In the genomic region with DNA sequence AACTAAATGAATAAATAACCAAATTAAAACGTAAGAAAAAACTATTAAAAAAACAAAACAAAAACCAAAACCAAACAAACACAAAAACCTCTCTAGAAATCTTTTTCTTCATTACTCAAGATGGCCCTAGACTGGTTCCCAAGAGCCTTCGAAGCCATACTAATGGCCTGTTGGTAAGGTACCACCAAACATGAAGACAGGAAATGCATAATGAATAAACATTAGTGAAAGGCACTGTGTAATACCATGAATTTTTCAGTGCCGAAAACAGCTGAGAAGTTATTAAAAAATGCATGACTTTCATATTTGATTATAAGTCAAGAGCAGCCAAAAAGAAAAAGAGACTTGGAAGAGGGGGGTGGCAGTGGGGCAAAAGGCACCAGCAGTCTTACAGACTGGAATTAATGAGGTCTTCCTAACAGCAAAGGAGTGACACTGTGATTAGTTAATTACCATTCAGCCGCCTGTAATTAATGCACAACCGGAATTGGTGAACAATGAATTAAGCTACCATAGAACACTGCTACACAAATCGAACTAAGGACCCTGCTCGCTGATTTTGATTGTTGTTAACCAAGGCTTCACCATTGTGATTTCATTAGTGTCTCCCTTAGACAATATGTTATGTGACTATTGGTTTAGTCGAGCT, we compare ENCODE assay signal across 30 mouse cellular contexts. TPM values are rescaled to one million over a fixed set of nuclear protein-coding genes. Genes with fewer than 3 reads are reported as not detected.
A peak's percentile ranks its signal among the peaks of the same experiment; 100 is the strongest.
DNase-seq lines count a peak whose midpoint lies in the region; ATAC-seq and TF ChIP-seq lines count a peak whose summit lies in the region.
"Had no signal": no experiment of that assay in that cellular context is flagged by ENCODE, and none has a peak within 500 bp of the region (broad histone marks: within the 10 kb centered on the region; RNA-seq: fewer than 3 reads in every experiment).

No protein-coding gene starts in this region.

- no peak for DNase-seq in hindbrain, postnatal 0 days (ENCODE audit: low spot score)
- DNase-seq in midbrain, postnatal 0 days (ENCODE audit: low spot score), result no peak
- no peak for DNase-seq in urinary bladder, adult 2 months (ENCODE audit: low spot score)
- DNase-seq in thymus, postnatal 14 days, result no peak
- DNase-seq in kidney, postnatal 14 days, result no peak
- DNase-seq: adrenal gland, postnatal 25 days; cerebellum, adult 8-10 months; cerebellum, postnatal 25 days; gastrocnemius, adult 2 months; gastrocnemius, postnatal 36 days; heart, adult 2 months; kidney, adult 8-10 months; kidney, postnatal 10 days; layer of hippocampus, adult 9-11 months; liver; lung, adult 2 months; lung, postnatal 10 days had no signal

- H3K27ac ChIP-seq in hindbrain, embryonic 12.5 days, result no peak overlapping the region
- no peak overlapping the region for H3K27ac ChIP-seq in hindbrain, postnatal 0 days
- no peak overlapping the region for H3K27ac ChIP-seq in midbrain, postnatal 0 days (ENCODE audit: low read depth, low read length)
- no peak overlapping the region for H3K27ac ChIP-seq in midbrain, embryonic 13.5 days
- H3K27ac ChIP-seq in forebrain, embryonic 15.5 days (replicated peaks), result 0 out of 2 replicates have a peak overlapping the region, but pooled peaks have one; percentile 39
- H3K27ac ChIP-seq: embryonic facial prominence, embryonic 10.5 days; embryonic facial prominence, embryonic 15.5 days; gastrocnemius, adult 2 months; heart, adult 2 months; liver, embryonic 14.5 days; macrophage; neural tube, embryonic 12.5 days had no signal

- no peak overlapping the region for H3K4me2 ChIP-seq in hindbrain, embryonic 12.5 days (replicated peaks)
- no peak overlapping the region for H3K4me2 ChIP-seq in hindbrain, postnatal 0 days (ENCODE audit: low read depth, low read length)
- no peak overlapping the region for H3K4me2 ChIP-seq in midbrain, postnatal 0 days (ENCODE audit: low read depth, low read length, poor library complexity, severe bottlenecking)
- H3K4me2 ChIP-seq in midbrain, embryonic 13.5 days (replicated peaks), result no peak overlapping the region
- H3K4me2 ChIP-seq in forebrain, embryonic 15.5 days (replicated peaks), result no peak overlapping the region
- H3K4me2 ChIP-seq: embryonic facial prominence, embryonic 15.5 days; heart, embryonic 12.5 days; neural tube, embryonic 12.5 days had no signal

- ATAC-seq in hindbrain, embryonic 12.5 days (ENCODE audit: low FRiP score), result peak; percentile 72
- ATAC-seq in hindbrain, postnatal 0 days, result no peak
- ATAC-seq in midbrain, postnatal 0 days (ENCODE audit: low FRiP score), result 0 out of 2 replicates have a peak, but pooled peaks have one; percentile 23
- no peak for ATAC-seq in midbrain, embryonic 13.5 days
- ATAC-seq in forebrain, embryonic 15.5 days (replicated peaks), result peak; percentile 86
- ATAC-seq: intestine, embryonic 16.5 days had no signal

- H3K4me1 ChIP-seq in hindbrain, embryonic 12.5 days, result no peaks in the 10 kb centered on the region
- no peaks in the 10 kb centered on the region for H3K4me1 ChIP-seq in hindbrain, postnatal 0 days (ENCODE audit: insufficient read depth, low read length)
- no peaks in the 10 kb centered on the region for H3K4me1 ChIP-seq in midbrain, postnatal 0 days (ENCODE audit: insufficient read depth, low read length)
- no peaks in the 10 kb centered on the region for H3K4me1 ChIP-seq in midbrain, embryonic 13.5 days (replicated peaks)
- H3K4me1 ChIP-seq in forebrain, embryonic 15.5 days, result peaks cover 7% of the 10 kb centered on the region; the same call in 1 of the 2 replicates
- H3K4me1 ChIP-seq: embryonic facial prominence, embryonic 10.5 days; embryonic facial prominence, embryonic 15.5 days; heart, embryonic 12.5 days; neural tube, embryonic 12.5 days had no signal

- H3K9ac ChIP-seq in hindbrain, embryonic 12.5 days, result no peak overlapping the region
- no peak overlapping the region for H3K9ac ChIP-seq in hindbrain, postnatal 0 days (replicated peaks; ENCODE audit: low read length)
- H3K9ac ChIP-seq in midbrain, postnatal 0 days (replicated peaks; ENCODE audit: low read length, poor library complexity, severe bottlenecking), result no peak overlapping the region
- H3K9ac ChIP-seq in midbrain, embryonic 13.5 days (replicated peaks), result no peak overlapping the region
- no peak overlapping the region for H3K9ac ChIP-seq in forebrain, embryonic 15.5 days (replicated peaks)
- H3K9ac ChIP-seq: embryonic facial prominence, embryonic 15.5 days; heart, embryonic 12.5 days; liver, embryonic 14.5 days; neural tube, embryonic 12.5 days had no signal

- H3K36me3 ChIP-seq in hindbrain, embryonic 12.5 days, result no peaks in the 10 kb centered on the region
- no peaks in the 10 kb centered on the region for H3K36me3 ChIP-seq in hindbrain, postnatal 0 days (ENCODE audit: insufficient read depth, low read length)
- H3K36me3 ChIP-seq in midbrain, postnatal 0 days (ENCODE audit: insufficient read depth, low read length), result no peaks in the 10 kb centered on the region
- H3K36me3 ChIP-seq in midbrain, embryonic 13.5 days, result no peaks in the 10 kb centered on the region
- no peaks in the 10 kb centered on the region for H3K36me3 ChIP-seq in forebrain, embryonic 15.5 days
- H3K36me3 ChIP-seq: embryonic facial prominence, embryonic 10.5 days; embryonic facial prominence, embryonic 15.5 days; heart, embryonic 12.5 days; neural tube, embryonic 12.5 days had no signal

- no peak overlapping the region for H3K4me3 ChIP-seq in hindbrain, embryonic 12.5 days
- no peak overlapping the region for H3K4me3 ChIP-seq in hindbrain, postnatal 0 days (ENCODE audit: low read length)
- H3K4me3 ChIP-seq in midbrain, postnatal 0 days (ENCODE audit: low read depth, low read length), result no peak overlapping the region
- no peak overlapping the region for H3K4me3 ChIP-seq in midbrain, embryonic 13.5 days (replicated peaks)
- H3K4me3 ChIP-seq in forebrain, embryonic 15.5 days, result no peak overlapping the region
- H3K4me3 ChIP-seq: embryonic facial prominence, embryonic 10.5 days; embryonic facial prominence, embryonic 15.5 days; gastrocnemius, adult 2 months; heart, adult 2 months; heart, embryonic 12.5 days; myocyte; neural tube, embryonic 12.5 days had no signal

- no peaks in the 10 kb centered on the region for H3K9me3 ChIP-seq in hindbrain, embryonic 12.5 days (replicated peaks)
- H3K9me3 ChIP-seq in hindbrain, postnatal 0 days (ENCODE audit: low read length), result no peaks in the 10 kb centered on the region
- H3K9me3 ChIP-seq in midbrain, postnatal 0 days (ENCODE audit: low read length), result no peaks in the 10 kb centered on the region
- no peaks in the 10 kb centered on the region for H3K9me3 ChIP-seq in midbrain, embryonic 13.5 days
- H3K9me3 ChIP-seq in forebrain, embryonic 15.5 days, result no peaks in the 10 kb centered on the region
- H3K9me3 ChIP-seq: embryonic facial prominence, embryonic 10.5 days; embryonic facial prominence, embryonic 15.5 days; heart, embryonic 12.5 days; neural tube, embryonic 12.5 days had no signal

- H3K27me3 ChIP-seq in hindbrain, embryonic 12.5 days, result no peaks in the 10 kb centered on the region
- no peaks in the 10 kb centered on the region for H3K27me3 ChIP-seq in hindbrain, postnatal 0 days (ENCODE audit: insufficient read depth, low read length)
- H3K27me3 ChIP-seq in midbrain, postnatal 0 days (ENCODE audit: insufficient read depth, low read length), result no peaks in the 10 kb centered on the region
- no peaks in the 10 kb centered on the region for H3K27me3 ChIP-seq in midbrain, embryonic 13.5 days
- H3K27me3 ChIP-seq in forebrain, embryonic 15.5 days, result no peaks in the 10 kb centered on the region
- H3K27me3 ChIP-seq: embryonic facial prominence, embryonic 15.5 days; heart, embryonic 12.5 days; neural tube, embryonic 12.5 days had no signal

- 76% methylated on average over 8 of the region's 8 CpGs for WGBS in hindbrain, embryonic 12.5 days
- 52% methylated on average over 8 of the region's 8 CpGs for WGBS in hindbrain, postnatal 0 days
- WGBS in midbrain, postnatal 0 days, result 60% methylated on average over 8 of the region's 8 CpGs
- WGBS in midbrain, embryonic 13.5 days, result 78% methylated on average over 8 of the region's 8 CpGs
- WGBS in forebrain, embryonic 15.5 days, result 33% methylated on average over 8 of the region's 8 CpGs

- TF ChIP-seq CTCF in hindbrain, postnatal 0 days (IDR thresholded peaks at IDR 0.05; ENCODE audit: low read depth), result no peak
- TF ChIP-seq CTCF in midbrain, postnatal 0 days (IDR thresholded peaks at IDR 0.05), result no peak

RNA-seq across cellular contexts. Expression of a gene that starts 55.7 kb away (rescaled TPM):
- polyA plus RNA-seq in hindbrain, embryonic 12.5 days (2016; fragmentation: Nextera tagmentation; extraction: Ambion mirVana), result 18.6 and 18.8 TPM in 2 replicates
- 93.3 and 102 TPM in 2 replicates for total RNA-seq in hindbrain, postnatal 0 days (2014; rRNA removed)
- 25.1 and 27.4 TPM in 2 replicates for polyA plus RNA-seq in hindbrain, postnatal 0 days (2015; fragmentation: Nextera tagmentation; extraction: Ambion mirVana)
- 82.7 and 102 TPM in 2 replicates for total RNA-seq in midbrain, postnatal 0 days (2014; rRNA removed)
- 30.4 and 31.1 TPM in 2 replicates for polyA plus RNA-seq in midbrain, postnatal 0 days (2015; fragmentation: Nextera tagmentation; extraction: Ambion mirVana)
- polyA plus RNA-seq in midbrain, embryonic 13.5 days (2015; fragmentation: Nextera tagmentation; extraction: Ambion mirVana), result 11.6 and 12.2 TPM in 2 replicates
- 18.0 and 19.1 TPM in 2 replicates for polyA plus RNA-seq in forebrain, embryonic 15.5 days (2015; fragmentation: Nextera tagmentation; extraction: Ambion mirVana)
- polyA plus RNA-seq in urinary bladder, adult 2 months (2012; rRNA removed), result 1.5 and 2.7 TPM in 2 replicates
- total RNA-seq: hematopoietic stem cell, adult 5-6 weeks; MEL had no signal
- polyA plus RNA-seq: macrophage, myocyte had no signal

Comparison
In these comparisons a context has a peak if more than half of its experiments do, and no peak if none do; other contexts are left out.
1. ATAC-seq: peak in hindbrain, embryonic 12.5 days (single experiment), midbrain, postnatal 0 days (single experiment) and forebrain, embryonic 15.5 days (single experiment); none in hindbrain, postnatal 0 days (single experiment) and midbrain, embryonic 13.5 days (single experiment).